Mouse (Mus musculus): ENCODE data around the gene Tmem266. TPM values are rescaled to one million over a fixed set of nuclear protein-coding genes. Genes with fewer than 3 reads are reported as not detected.

The Tmem266 gene
- polyA plus RNA-seq, 1 experiment, result 0.23 TPM

GRCm38 (mm10) chr9:55324085-55324484 is 2.6 kb upstream of the Tmem266 start:
- Histone ChIP-seq H3K4me1 (ENCODE audit: control insufficient read depth, insufficient read depth, low read length) (no peaks in the 10 kb centered on the region), H3K4me3 (ENCODE audit: insufficient read depth, low read depth, low read length) (no peak overlapping the region), H3K27ac (ENCODE audit: insufficient read depth, low read depth, low read length) (no peak overlapping the region), H3K36me3 (ENCODE audit: control insufficient read depth, insufficient read depth, low read length) (no peaks in the 10 kb centered on the region), H3K27me3 (replicated peaks; ENCODE audit: control insufficient read depth, insufficient read depth, low read length) (peaks cover 2% of the 10 kb centered on the region)
- DNase-seq, result peak; percentile 10
- 42% methylated on average over 8 of the region's 8 CpGs for WGBS
- TF ChIP-seq CTCF (conservative IDR thresholded peaks at IDR 0.05; ENCODE audit: insufficient read depth, insufficient read length, low read depth, low read length) (no peak), POLR2A (IDR thresholded peaks at IDR 0.05; ENCODE audit: low read depth, low read length) (no peak)

DNA sequence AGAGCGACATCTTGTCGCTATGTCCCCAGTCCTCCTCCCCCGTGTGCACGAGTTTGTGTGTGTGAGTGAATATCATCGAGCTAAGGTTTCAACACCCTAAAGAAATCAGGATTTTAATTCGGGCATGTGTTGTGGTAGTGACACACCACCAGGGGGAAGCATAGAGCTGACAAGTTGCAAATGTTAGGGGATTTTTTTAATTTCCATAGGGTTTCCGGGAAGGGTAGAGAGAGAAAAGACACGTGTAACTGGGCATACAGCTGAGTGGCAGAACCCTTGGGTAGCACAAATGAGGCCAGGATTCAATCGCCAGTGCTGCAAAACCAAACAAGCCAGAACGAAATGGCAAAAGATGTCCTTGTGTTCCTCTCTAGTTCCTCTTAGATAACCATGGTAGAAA is 2.2 kb upstream of the Tmem266 start:
- no peak for DNase-seq

DNA sequence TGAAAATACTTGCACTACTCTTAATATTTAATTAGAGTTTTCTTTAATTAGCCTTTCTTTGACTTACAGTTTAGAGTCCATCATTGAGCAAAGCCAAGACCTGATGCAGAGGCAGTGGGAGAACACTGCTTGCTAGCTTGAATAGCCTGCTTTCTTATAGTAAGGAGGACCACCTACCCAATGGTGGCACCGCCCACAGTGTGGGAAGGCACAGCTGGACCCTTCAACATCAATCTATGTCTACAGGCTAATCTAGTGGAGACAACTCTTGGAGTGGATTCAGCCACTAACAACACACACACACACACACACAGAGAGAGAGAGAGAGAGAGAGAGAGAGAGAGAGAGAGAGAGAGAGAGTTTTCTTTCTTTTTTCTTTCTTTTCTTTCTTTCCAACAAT is 1.7 kb upstream of the Tmem266 start:
- DNase-seq, result no peak
- WGBS, result 33% methylated on average over 1 of the region's 1 CpGs
- TF ChIP-seq CTCF (conservative IDR thresholded peaks at IDR 0.05; ENCODE audit: insufficient read depth, insufficient read length, low read depth, low read length) (no peak), POLR2A (IDR thresholded peaks at IDR 0.05; ENCODE audit: low read depth, low read length) (no peak)
- Histone ChIP-seq H3K4me3 (ENCODE audit: insufficient read depth, low read depth, low read length) (no peak overlapping the region), H3K27me3 (replicated peaks; ENCODE audit: control insufficient read depth, insufficient read depth, low read length) (peaks cover 2% of the 10 kb centered on the region), H3K36me3 (ENCODE audit: control insufficient read depth, insufficient read depth, low read length) (no peaks in the 10 kb centered on the region), H3K4me1 (ENCODE audit: control insufficient read depth, insufficient read depth, low read length) (no peaks in the 10 kb centered on the region), H3K27ac (ENCODE audit: insufficient read depth, low read depth, low read length) (no peak overlapping the region)

More for the DNA sequence above, 2.2 kb upstream of the Tmem266 start:
- WGBS, result 45% methylated on average over 10 of the region's 10 CpGs
- Histone ChIP-seq H3K4me3 (ENCODE audit: insufficient read depth, low read depth, low read length) (no peak overlapping the region), H3K4me1 (ENCODE audit: control insufficient read depth, insufficient read depth, low read length) (no peaks in the 10 kb centered on the region), H3K27ac (ENCODE audit: insufficient read depth, low read depth, low read length) (no peak overlapping the region), H3K27me3 (replicated peaks; ENCODE audit: control insufficient read depth, insufficient read depth, low read length) (peaks cover 2% of the 10 kb centered on the region), H3K36me3 (ENCODE audit: control insufficient read depth, insufficient read depth, low read length) (no peaks in the 10 kb centered on the region)
- TF ChIP-seq POLR2A (IDR thresholded peaks at IDR 0.05; ENCODE audit: low read depth, low read length) (no peak), CTCF (conservative IDR thresholded peaks at IDR 0.05; ENCODE audit: insufficient read depth, insufficient read length, low read depth, low read length) (no peak)

DNA sequence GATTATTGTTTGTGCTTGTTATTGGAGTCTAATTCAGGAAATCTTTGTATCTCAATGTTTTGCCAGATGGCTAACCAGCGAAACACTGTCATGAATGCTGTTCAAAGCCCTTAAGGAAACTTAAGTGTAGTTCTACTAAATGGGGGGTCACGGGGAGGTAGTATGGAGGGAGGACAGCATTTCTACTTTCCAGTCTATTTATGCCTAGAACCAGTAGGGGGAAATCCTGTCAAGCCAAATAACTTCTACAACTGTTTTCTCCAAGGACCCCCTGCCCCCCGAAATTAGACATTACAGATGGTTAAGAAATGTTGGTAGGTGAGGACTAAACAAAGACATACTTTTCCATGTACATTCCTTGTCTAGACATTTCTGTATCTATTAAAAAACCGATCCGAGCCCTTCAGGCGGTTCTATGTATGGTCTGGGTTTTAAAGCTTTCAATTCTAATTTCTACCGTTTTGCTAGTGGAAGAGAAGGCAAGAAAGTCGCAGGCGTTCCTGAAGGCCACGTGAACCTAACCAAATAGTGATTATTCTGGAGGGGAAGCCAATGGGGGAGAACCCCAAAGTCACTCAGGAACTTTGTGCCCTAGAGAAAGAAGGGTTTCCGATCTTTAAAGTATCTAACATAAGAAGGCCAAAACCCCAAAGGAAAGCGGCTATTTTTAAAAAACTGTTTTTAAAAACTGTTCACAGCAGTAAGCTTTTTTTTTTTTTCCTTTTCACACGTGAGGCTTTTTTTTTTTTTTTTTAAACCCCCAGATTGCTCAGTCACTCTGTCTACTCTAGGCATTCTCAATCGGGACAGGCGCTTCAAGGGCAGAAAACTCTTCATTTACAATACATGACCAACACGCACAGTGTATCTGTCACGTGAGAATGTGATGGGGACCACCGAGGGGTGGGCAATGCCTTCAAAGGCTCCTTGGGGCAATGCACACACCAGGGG is 874 bp upstream of the Tmem266 start:
- Histone ChIP-seq H3K27me3 (replicated peaks; ENCODE audit: control insufficient read depth, insufficient read depth, low read length) (peaks cover 2% of the 10 kb centered on the region), H3K27ac (ENCODE audit: insufficient read depth, low read depth, low read length) (no peak overlapping the region), H3K4me1 (ENCODE audit: control insufficient read depth, insufficient read depth, low read length) (no peaks in the 10 kb centered on the region), H3K4me3 (ENCODE audit: insufficient read depth, low read depth, low read length) (peak overlapping the region; percentile 73), H3K36me3 (ENCODE audit: control insufficient read depth, insufficient read depth, low read length) (no peaks in the 10 kb centered on the region)
- TF ChIP-seq CTCF (conservative IDR thresholded peaks at IDR 0.05; ENCODE audit: insufficient read depth, insufficient read length, low read depth, low read length) (no peak), POLR2A (IDR thresholded peaks at IDR 0.05; ENCODE audit: low read depth, low read length) (no peak)
- DNase-seq, result no peak
- WGBS, result 21% methylated on average over 18 of the region's 18 CpGs

DNA sequence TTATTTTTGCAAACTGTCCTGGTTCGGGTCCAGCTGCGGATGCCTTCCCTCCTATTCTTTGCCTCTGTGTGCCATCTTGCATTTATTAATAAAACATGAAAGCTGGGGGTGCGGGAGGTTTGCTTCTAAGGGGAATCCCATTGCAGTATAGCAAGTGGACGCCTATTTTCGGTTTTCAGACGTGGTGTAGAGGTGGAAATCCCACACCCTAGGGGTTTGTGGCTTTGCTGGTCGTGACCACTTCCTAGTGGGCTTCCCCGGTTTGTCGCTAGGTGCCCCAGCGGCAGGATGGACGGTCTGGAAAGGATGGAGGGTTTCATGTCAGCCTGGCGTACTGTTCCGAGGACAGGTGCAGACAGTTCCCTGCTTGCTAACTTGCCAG is 512 bp downstream of the Tmem266 start:
- no peak for TF ChIP-seq CTCF (conservative IDR thresholded peaks at IDR 0.05; ENCODE audit: insufficient read depth, insufficient read length, low read depth, low read length)
- TF ChIP-seq POLR2A (IDR thresholded peaks at IDR 0.05; ENCODE audit: low read depth, low read length), result no peak
- no peaks in the 10 kb centered on the region for H3K36me3 ChIP-seq (ENCODE audit: control insufficient read depth, insufficient read depth, low read length)
- H3K27me3 ChIP-seq (replicated peaks; ENCODE audit: control insufficient read depth, insufficient read depth, low read length), result peaks cover 2% of the 10 kb centered on the region
- no peak for DNase-seq
- H3K4me3 ChIP-seq (ENCODE audit: insufficient read depth, low read depth, low read length), result peak overlapping the region; percentile 73
- WGBS, result 3% methylated on average over 13 of the region's 13 CpGs
- H3K27ac ChIP-seq (ENCODE audit: insufficient read depth, low read depth, low read length), result no peak overlapping the region
- no peaks in the 10 kb centered on the region for H3K4me1 ChIP-seq (ENCODE audit: control insufficient read depth, insufficient read depth, low read length)

DNA sequence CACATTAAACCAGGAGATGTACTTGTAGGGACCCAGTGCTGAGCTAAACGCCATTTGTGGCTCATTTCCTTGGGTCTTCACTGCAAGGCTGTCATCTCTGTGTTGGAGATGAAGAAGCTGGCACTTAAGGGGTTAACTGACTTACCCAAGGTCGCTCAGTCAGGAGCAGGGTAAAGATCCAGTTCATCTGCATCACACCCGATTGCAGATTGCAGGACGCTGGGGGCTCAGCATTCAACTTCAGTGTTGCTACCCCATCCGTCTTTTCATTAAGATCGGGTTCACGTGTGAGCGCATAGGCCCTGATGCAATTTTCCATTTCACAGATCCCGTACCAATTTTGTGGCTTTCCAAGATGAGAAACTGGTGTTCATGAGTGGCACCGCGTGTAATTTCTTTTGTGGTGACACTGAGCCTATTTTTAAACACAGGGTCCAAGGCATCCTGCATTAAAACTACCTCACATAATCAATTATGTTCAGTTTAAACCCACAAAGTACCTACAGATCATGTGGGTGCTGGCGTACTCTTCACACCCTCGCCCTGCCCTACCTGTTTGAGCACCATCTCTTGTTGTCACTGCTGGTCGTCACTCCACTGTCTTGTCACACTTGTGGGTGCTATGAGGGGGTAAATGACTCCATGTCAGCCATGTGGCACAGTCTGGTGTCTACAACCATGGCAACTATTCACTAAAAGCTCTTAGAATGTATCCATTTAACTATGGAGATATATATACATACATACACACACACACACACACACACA is 1.6 kb downstream of the Tmem266 start:
- no peak for TF ChIP-seq CTCF (conservative IDR thresholded peaks at IDR 0.05; ENCODE audit: insufficient read depth, insufficient read length, low read depth, low read length)
- TF ChIP-seq POLR2A (IDR thresholded peaks at IDR 0.05; ENCODE audit: low read depth, low read length), result no peak
- Histone ChIP-seq H3K4me3 (ENCODE audit: insufficient read depth, low read depth, low read length) (no peak overlapping the region), H3K36me3 (ENCODE audit: control insufficient read depth, insufficient read depth, low read length) (no peaks in the 10 kb centered on the region), H3K27ac (ENCODE audit: insufficient read depth, low read depth, low read length) (no peak overlapping the region), H3K27me3 (replicated peaks; ENCODE audit: control insufficient read depth, insufficient read depth, low read length) (no peaks in the 10 kb centered on the region), H3K4me1 (ENCODE audit: control insufficient read depth, insufficient read depth, low read length) (no peaks in the 10 kb centered on the region)
- 41% methylated on average over 14 of the region's 14 CpGs for WGBS
- no peak for DNase-seq

DNA sequence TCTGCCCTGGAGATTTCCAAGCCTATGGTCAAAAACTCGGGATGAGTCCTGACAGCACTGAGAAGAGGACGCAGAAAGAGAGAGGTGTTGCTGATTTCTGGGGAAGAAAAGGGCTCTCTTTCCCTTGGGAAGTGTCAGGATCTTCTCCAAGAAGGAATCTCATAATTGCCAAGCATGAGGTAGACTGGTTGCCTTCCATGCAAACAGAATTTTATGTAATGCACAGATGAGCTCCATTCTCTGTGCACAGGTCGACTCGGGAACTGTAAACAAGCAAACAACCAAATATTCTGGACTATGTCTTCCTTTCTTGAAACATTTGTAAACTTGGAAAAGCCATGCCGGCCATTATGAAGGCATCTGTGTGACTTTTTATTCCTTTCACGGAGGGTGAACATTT is 2.7 kb downstream of the Tmem266 start:
- no peaks in the 10 kb centered on the region for H3K4me1 ChIP-seq (ENCODE audit: control insufficient read depth, insufficient read depth, low read length)
- no peak overlapping the region for H3K4me3 ChIP-seq (ENCODE audit: insufficient read depth, low read depth, low read length)
- H3K36me3 ChIP-seq (ENCODE audit: control insufficient read depth, insufficient read depth, low read length), result no peaks in the 10 kb centered on the region
- no peak for TF ChIP-seq CTCF (conservative IDR thresholded peaks at IDR 0.05; ENCODE audit: insufficient read depth, insufficient read length, low read depth, low read length)
- TF ChIP-seq POLR2A (IDR thresholded peaks at IDR 0.05; ENCODE audit: low read depth, low read length), result no peak
- no peak overlapping the region for H3K27ac ChIP-seq (ENCODE audit: insufficient read depth, low read depth, low read length)
- no peaks in the 10 kb centered on the region for H3K27me3 ChIP-seq (replicated peaks; ENCODE audit: control insufficient read depth, insufficient read depth, low read length)
- no peak for DNase-seq
- WGBS, result 83% methylated on average over 6 of the region's 6 CpGs

All from kidney, adult 2 months (tissue).